Mouse (Mus musculus) heart, adult 11 months (tissue): ENCODE data around the gene Skap2.

ENCODE experiments used
- DNase-seq: peaks from one replicate; pipeline ENCODE4 v3.0.0; 2022

Gene Skap2

GRCm38 (mm10) chr6:51838177-51838576 lies 174.2 kb downstream of the Skap2 start:
- DNase-seq, result no peak

- no peak for DNase-seq
These were observed 179.0 kb downstream of the Skap2 start for GRCm38 (mm10) chr6:51833362-51833761.

- DNase-seq, result no peak
These were observed 186.7 kb downstream of the Skap2 start for GRCm38 (mm10) chr6:51825621-51826021.

GRCm38 (mm10) chr6:51824136-51824830 lies 188.1 kb downstream of the Skap2 start:
- DNase-seq, result no peak

GRCm38 (mm10) chr6:51822049-51822448 lies 190.3 kb downstream of the Skap2 start:
- DNase-seq, result no peak

- no peak for DNase-seq
These were observed 191.5 kb downstream of the Skap2 start for GRCm38 (mm10) chr6:51820853-51821252.

GRCm38 (mm10) chr6:51816892-51817621 lies 195.3 kb downstream of the Skap2 start:
- DNase-seq, result no peak

GRCm38 (mm10) chr6:51810906-51811305 lies 201.4 kb downstream of the Skap2 start:
- DNase-seq, result no peak

- DNase-seq, result no peak
These were observed 203.1 kb downstream of the Skap2 start for GRCm38 (mm10) chr6:51809164-51809824.

- no peak for DNase-seq
These were observed 204.3 kb downstream of the Skap2 start for GRCm38 (mm10) chr6:51808011-51808410.
